Mouse (Mus musculus): Measurements from ENCODE around the gene Padi2.

DNA sequence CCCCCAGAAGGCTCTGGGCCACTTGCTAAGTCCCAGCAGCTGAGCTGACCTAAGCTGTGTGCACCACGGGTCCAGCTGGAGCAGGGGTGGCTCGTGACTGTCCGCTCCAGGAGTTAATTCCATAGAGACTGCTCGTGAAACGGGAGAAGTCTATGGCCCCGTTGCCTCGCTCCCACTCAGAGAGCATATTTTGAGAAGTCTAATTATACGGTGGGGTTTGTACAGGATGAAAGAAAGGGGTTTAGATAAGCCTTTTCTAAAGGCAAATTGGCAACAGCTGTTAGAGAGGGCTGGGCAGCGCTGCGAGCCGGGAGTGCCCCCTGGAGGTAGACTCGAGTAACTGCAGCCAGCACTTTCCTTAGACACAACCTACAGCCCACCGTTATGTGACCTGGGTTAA, 51.6 kb downstream of the Padi2 start:
- TF ChIP-seq EP300 (IDR thresholded peaks at IDR 0.05; ENCODE audit: insufficient read depth, low read depth, low read length) (no peak), CTCF (IDR thresholded peaks at IDR 0.05; ENCODE audit: low read depth, low read length) (peak; percentile 97), POLR2A (IDR thresholded peaks at IDR 0.05; ENCODE audit: insufficient read depth, low read length) (no peak)

Data from ES-Bruce4 (cell line).